8 mouse cellular contexts compared by ENCODE assay signal in genomic region chr5:112215291-112215751, GRCm38 (mm10). TPM values are rescaled to one million over a fixed set of nuclear protein-coding genes. Genes with fewer than 3 reads are reported as not detected.
A peak's percentile ranks its signal among the peaks of the same experiment; 100 is the strongest.
DNase-seq lines count a peak whose midpoint lies in the region; ATAC-seq and TF ChIP-seq lines count a peak whose summit lies in the region.

No protein-coding gene starts in this region.

- no peak for TF ChIP-seq CTCF in lung, embryonic 14.5 days (IDR thresholded peaks at IDR 0.05; ENCODE audit: low read depth)

- 29% methylated on average over 12 of the region's 12 CpGs for WGBS in lung, embryonic 14.5 days
- 4% methylated on average over 12 of the region's 12 CpGs for WGBS in forebrain, embryonic 11.5 days

- intact Hi-C loops in left cerebral cortex, postnatal 10 days (cut with DNase I) = no loop called here

- ATAC-seq in lung, embryonic 14.5 days (ENCODE audit: insufficient read depth) = no peak
- peak; percentile 36 for ATAC-seq in forebrain, embryonic 11.5 days (replicated peaks; ENCODE audit: low FRiP score)
- no peak for ATAC-seq in megakaryocyte-erythroid progenitor cell, adult 5-6 weeks (replicated peaks; ENCODE audit: low FRiP score, low TSS enrichment, poor library complexity, severe bottlenecking)

- H3K36me3 ChIP-seq in lung, embryonic 14.5 days (ENCODE audit: insufficient read depth) = no peaks in the 10 kb centered on the region
- no peaks in the 10 kb centered on the region; the same call in 1 of the 2 replicates for H3K36me3 ChIP-seq in forebrain, embryonic 11.5 days (ENCODE audit: control insufficient read depth, insufficient read depth, low read length)

- no peak overlapping the region for H3K9ac ChIP-seq in lung, embryonic 14.5 days
- peak overlapping the region; percentile 55; the same call in 1 of the 2 replicates for H3K9ac ChIP-seq in forebrain, embryonic 11.5 days (ENCODE audit: low read length)

- H3K4me1 ChIP-seq in lung, embryonic 14.5 days (ENCODE audit: insufficient read depth) = 0 out of 2 replicates have a peak, but pooled peaks cover 5% of the 10 kb centered on the region
- peaks cover 43% of the 10 kb centered on the region for H3K4me1 ChIP-seq in forebrain, embryonic 11.5 days (replicated peaks; ENCODE audit: control insufficient read depth, insufficient read depth, low read length)

- no peaks in the 10 kb centered on the region for H3K27me3 ChIP-seq in lung, embryonic 14.5 days (ENCODE audit: insufficient read depth, low read length)
- H3K27me3 ChIP-seq in forebrain, embryonic 11.5 days (ENCODE audit: control insufficient read depth, insufficient read depth, low read length) = no peaks in the 10 kb centered on the region

- no peak overlapping the region for H3K4me3 ChIP-seq in lung, embryonic 14.5 days (ENCODE audit: low read depth, low read length)
- peak overlapping the region; percentile 5 for H3K4me3 ChIP-seq in forebrain, embryonic 11.5 days (ENCODE audit: low read depth, low read length)

- peak overlapping the region; percentile 37; the same call in 1 of the 2 replicates for H3K27ac ChIP-seq in lung, embryonic 14.5 days (ENCODE audit: low read depth)
- peak overlapping the region; percentile 82 for H3K27ac ChIP-seq in forebrain, embryonic 11.5 days (ENCODE audit: low read depth, low read length)

- no peaks in the 10 kb centered on the region for H3K9me3 ChIP-seq in lung, embryonic 14.5 days (ENCODE audit: low read depth, low read length)
- no peaks in the 10 kb centered on the region for H3K9me3 ChIP-seq in forebrain, embryonic 11.5 days (ENCODE audit: control insufficient read depth, low read length)

- peak; percentile 39 for DNase-seq in lung, embryonic 14.5 days
- DNase-seq in lung, postnatal 14 days = no peak
- DNase-seq in forebrain, embryonic 11.5 days (ENCODE audit: low spot score) = peak; percentile 77
- DNase-seq in left cerebral cortex, postnatal 10 days (ENCODE audit: extremely low spot score in 1 of 2, low spot score in 2 of 2) = peak; percentile 62 to 73
- DNase-seq in right cerebral cortex, postnatal 10 days (ENCODE audit: low spot score in 2 of 2) = peak; percentile 78 to 85
- DNase-seq in adrenal gland, adult 8-10 months = no peak
- no peak for DNase-seq in thymus, postnatal 36 days

- H3K4me2 ChIP-seq in lung, embryonic 14.5 days = peak overlapping the region; percentile 44
- peak overlapping the region; percentile 33; the same call in 1 of the 2 replicates for H3K4me2 ChIP-seq in forebrain, embryonic 11.5 days (ENCODE audit: low read depth, low read length, severe bottlenecking)

RNA-seq across cellular contexts. Expression of gene Cryba4, which starts 37.0 kb away (rescaled TPM):
- polyA plus RNA-seq in lung, embryonic 14.5 days (2014; fragmentation: Nextera tagmentation; extraction: Ambion mirVana) = 2.4 and 2.7 TPM in 2 replicates
- polyA plus RNA-seq in forebrain, embryonic 11.5 days (2014; fragmentation: Nextera tagmentation; extraction: Ambion mirVana) = 0.48 and 1.1 TPM in 2 replicates
- total RNA-seq in left cerebral cortex, postnatal 10 days (2021) = 1 to 10 TPM in 1 of 2 experiments, under 1 TPM in 1; 0.67 to 1.5 TPM
- 100 to 1,000 TPM in 1 of 4 experiments, 10 to 100 TPM in 3; 42.1 to 126 (median 66.3) TPM for total RNA-seq in adrenal gland, adult 8-10 months (2022)
- total RNA-seq in megakaryocyte-erythroid progenitor cell, adult 5-6 weeks (2014; fragmentation: Nextera tagmentation) = not detected in 2 replicates
- not detected in 2 replicates for total RNA-seq in megakaryocyte-erythroid progenitor cell, adult 5-6 weeks (2017)

RNA-seq across cellular contexts. Expression of gene Crybb1, which starts 40.3 kb away (rescaled TPM):
- polyA plus RNA-seq in lung, embryonic 14.5 days (2014; fragmentation: Nextera tagmentation; extraction: Ambion mirVana) = 2.0 TPM in 2 replicates
- polyA plus RNA-seq in forebrain, embryonic 11.5 days (2014; fragmentation: Nextera tagmentation; extraction: Ambion mirVana) = 0.48 and 0.73 TPM in 2 replicates
- 10 to 100 TPM in 1 of 2 experiments, 1 to 10 TPM in 1; 10.0 to 12.1 TPM for total RNA-seq in left cerebral cortex, postnatal 10 days (2021)
- total RNA-seq in adrenal gland, adult 8-10 months (2022) = 1 to 10 TPM in 3 of 4 experiments, under 1 TPM in 1; 0.74 to 7.0 (median 2.6) TPM
- not detected in 2 replicates for total RNA-seq in megakaryocyte-erythroid progenitor cell, adult 5-6 weeks (2014; fragmentation: Nextera tagmentation)
- not detected in 2 replicates for total RNA-seq in megakaryocyte-erythroid progenitor cell, adult 5-6 weeks (2017)

Comparison
In these comparisons a context has a peak if more than half of its experiments do, and no peak if none do; other contexts are left out.
1. DNase-seq: peak in lung, embryonic 14.5 days (single experiment), forebrain, embryonic 11.5 days (single experiment), left cerebral cortex, postnatal 10 days (2 of 2) and right cerebral cortex, postnatal 10 days (2 of 2); none in lung, postnatal 14 days (single experiment), adrenal gland, adult 8-10 months (single experiment) and thymus, postnatal 36 days (0 of 2).
2. RNA of gene Cryba4, which starts 37.0 kb away (total RNA-seq): 42.1 to 126 TPM in adrenal gland, adult 8-10 months; 0.67 to 1.5 TPM in left cerebral cortex, postnatal 10 days and not detected in megakaryocyte-erythroid progenitor cell, adult 5-6 weeks; every median in the first group is over 10 times any median in the second.